Mouse (Mus musculus) adrenal gland, postnatal 25 days (tissue): Measurements from ENCODE around the gene Prkg1. TPM values are rescaled to one million over a fixed set of nuclear protein-coding genes. Genes with fewer than 3 reads are reported as not detected.

Source experiments
- DNase-seq: peaks from one replicate; pipeline ENCODE4 v3.0.0; 2021; ENCODE audit warnings: mixed read lengths
- total RNA-seq: library from RNA; stranded (reverse); gene quantifications from 2 replicates; pipeline ENCODE4 v1.2.3, GENCODE M21; 2021

The Prkg1 gene
- total RNA-seq, 1 experiment from 2014 or later, result 7.7 TPM

- no peak for DNase-seq
These were observed 143.1 kb downstream of the Prkg1 start for GRCm38 (mm10) chr19:31621716-31622115.

DNA sequence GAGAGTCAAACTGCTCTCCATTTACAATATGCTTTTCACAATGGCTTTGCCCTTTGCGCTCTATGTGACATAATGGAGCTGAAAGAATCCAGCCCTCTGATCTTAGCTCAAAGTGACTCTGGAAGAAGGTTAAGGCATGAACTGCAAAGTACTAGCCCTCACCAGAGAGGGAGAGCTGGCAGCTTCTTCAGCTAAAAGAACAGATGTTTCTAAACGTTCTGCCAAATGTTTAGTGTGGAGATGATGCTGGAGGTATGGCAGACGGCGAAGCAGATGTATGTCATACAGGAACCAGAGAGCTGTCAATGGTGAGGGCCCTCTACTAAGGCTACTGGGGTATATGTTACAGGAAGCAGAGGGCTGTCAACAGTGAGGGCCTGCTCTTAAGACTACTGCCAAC, 148.0 kb downstream of the Prkg1 start:
- no peak for DNase-seq

DNA sequence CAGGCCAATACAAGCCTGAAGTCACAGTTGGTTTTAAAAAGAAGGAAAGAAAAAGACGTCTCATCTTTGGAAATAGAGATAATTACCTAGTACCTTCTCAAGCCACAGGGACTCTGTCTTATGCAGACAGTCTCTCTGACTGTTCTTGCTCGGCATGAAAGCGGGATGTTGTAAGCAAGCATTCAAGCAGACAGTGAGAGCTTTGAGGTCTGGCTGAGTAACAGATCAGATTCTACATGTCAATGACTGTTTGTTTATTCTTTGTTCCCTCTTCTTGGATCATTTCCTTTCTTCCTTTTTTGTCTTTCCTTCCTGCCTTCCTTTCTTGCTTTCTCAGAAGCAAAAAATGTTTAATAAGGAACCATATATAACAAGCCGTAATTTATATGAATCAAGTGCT, 148.7 kb downstream of the Prkg1 start:
- DNase-seq, result no peak

DNA sequence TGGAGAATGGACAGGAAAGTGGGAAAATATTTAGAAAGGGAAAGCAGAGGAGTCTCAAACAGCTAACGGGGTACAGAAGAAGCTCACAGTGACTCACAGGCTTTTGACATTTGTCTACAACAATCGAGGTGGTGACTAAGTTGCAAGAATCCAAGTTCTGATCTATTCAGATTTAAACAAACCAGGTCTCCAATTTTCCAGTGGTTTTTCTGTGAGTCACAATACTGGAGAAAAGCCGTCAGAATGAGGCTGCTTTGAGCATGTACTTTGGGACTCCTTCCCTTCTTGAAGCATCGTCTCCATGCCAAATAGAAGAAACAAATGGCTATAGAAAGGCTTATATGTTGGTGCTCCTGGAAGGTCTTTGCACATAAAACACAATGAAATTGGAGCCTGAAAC, 151.7 kb downstream of the Prkg1 start:
- no peak for DNase-seq

GRCm38 (mm10) chr19:31602578-31602977, 162.3 kb downstream of the Prkg1 start:
- no peak for DNase-seq

DNA sequence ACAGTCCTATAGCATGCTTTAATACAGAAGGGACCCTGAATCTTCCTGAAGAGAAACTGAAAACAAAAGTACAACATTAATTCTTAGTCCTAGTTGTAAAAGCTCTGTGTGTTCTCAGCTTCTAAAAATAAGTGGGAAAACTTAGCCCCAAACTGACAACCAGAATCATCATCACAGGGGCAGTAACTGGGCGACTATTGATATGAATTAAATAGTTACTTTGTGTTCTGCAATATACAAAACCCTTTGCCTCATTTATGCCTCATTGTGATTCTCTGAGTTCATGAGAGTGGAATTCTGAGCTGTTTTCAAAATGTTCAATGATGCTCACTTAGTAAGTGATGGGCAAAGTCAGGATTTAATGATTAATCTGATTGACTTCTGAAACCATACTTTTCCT, 170.8 kb downstream of the Prkg1 start:
- no peak for DNase-seq

GRCm38 (mm10) chr19:31590701-31591100, 174.1 kb downstream of the Prkg1 start:
- DNase-seq, result no peak

- DNase-seq, result no peak
These were observed 187.7 kb downstream of the Prkg1 start for GRCm38 (mm10) chr19:31577092-31577491.

DNA sequence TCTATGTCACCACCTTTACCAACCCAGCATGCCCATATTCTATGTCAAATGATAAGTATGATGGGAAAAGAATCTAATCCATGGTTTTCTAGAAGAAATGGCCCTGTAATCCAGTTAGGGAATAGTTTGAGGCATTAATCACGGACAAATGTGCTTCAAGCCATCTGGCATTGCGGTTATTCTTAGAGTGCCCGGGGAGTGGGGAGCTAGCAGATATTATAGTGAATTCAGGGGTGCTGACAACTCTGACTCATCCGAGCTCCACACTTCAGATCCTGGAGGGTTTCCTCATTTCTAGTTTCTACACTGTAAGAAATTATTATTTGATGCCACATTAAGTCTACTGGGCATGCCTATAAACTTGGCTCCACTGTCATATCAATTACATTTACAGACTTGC, 200.5 kb downstream of the Prkg1 start:
- no peak for DNase-seq

DNA sequence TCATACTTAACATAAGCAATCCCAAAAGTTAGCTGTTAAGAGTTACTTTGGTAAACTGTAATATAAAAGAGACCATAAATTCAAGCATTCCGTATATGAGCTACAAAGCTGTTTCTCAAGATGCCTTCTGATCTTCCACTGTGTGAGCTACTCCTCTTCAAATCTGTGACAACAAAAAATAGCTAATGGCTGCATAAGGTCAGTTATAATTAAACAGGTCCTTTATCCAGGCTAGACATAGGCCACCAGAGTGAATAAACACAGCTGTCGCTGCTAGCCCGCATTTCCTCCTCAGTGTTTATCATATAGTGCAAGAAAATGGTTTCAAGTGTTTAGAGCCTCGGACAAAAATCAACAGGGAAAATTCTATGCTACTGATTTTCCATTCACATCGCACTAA, 218.8 kb downstream of the Prkg1 start:
- DNase-seq, result no peak

DNA sequence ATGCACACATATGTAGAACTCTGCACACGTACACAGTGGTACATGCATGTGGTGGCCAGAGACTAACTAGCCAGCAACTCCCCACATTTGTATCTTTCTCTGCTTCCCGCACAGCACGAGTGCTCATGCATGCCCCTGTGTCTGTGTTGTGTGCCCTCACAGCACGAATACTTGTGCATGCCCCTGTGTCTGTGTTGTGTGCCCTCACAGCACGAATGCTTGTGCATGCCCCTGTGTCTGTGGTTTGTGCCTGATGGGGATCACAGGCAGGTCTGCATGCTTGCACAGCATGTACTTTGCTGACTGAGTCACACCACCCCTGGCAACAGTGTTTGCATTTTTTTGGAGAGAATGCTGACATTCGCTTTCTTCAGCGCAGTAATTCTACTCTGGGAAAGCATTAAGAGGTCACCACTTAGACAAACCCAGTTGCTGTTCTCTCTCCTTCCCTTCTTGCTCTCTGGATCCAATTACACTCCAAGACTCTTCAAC, 233.5 kb downstream of the Prkg1 start:
- peak; percentile 46 for DNase-seq

DNA sequence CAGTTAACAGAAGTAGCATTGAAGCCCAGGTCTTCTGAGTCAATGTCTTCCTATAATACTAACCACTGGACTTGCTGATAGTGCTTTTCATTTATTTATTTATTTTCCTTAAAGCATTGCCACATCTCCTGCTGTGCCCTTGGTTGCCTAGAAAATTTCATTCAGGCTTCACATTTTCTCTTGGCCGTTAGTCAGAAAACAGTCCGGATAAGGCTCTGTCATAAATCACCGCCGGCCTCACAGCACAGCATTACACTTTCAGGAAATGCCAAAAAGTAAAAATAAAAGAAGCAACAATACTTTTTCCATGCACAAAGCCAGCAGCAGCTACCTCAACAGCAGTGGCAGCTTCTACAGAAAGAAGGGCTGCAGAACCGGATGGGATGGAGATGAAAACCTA, 234.2 kb downstream of the Prkg1 start:
- peak; percentile 45 for DNase-seq

DNA sequence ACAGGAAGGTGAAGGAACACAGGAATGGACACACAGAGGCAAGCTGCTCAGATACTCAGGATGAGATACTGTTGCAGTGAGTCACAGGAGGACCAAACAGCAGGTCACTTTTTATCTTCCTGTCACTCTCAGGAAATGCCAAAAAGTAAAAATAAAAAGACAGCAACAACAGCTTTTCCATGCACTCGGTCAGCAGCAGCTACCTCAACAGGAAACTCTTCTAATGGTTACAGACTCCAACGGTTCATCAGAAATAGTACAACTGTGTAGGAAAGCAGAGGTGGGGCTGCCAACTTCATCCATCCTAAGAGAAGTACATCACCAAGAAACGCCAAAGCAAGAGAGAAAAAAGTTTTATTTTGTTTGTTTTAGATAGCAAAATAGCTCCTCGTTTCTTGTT, 234.9 kb downstream of the Prkg1 start:
- no peak for DNase-seq

GRCm38 (mm10) chr19:31514490-31514889, 250.3 kb downstream of the Prkg1 start:
- no peak for DNase-seq

DNA sequence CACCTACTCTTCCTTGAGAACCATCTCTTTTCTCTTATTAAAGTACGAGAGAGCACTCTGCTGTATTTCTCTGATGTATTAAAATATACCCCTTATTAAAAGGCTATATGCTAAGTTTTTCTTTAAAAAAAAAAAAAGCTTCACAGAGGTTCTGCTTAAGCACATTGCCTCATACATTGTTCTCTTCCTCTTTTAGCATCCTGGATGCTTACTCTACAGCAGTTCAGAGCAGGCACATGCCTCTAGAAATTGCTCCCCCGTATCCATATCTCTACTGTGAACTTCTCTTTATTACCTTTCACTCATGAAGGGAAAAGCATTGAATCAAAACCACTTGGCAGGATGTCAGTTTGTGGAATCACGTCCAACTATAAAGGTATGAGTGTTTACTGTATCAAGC, 257.0 kb downstream of the Prkg1 start:
- no peak for DNase-seq

GRCm38 (mm10) chr19:31506296-31506695, 258.5 kb downstream of the Prkg1 start:
- no peak for DNase-seq

GRCm38 (mm10) chr19:31505041-31505440, 259.8 kb downstream of the Prkg1 start:
- DNase-seq, result no peak

GRCm38 (mm10) chr19:31497386-31497785, 267.4 kb downstream of the Prkg1 start:
- no peak for DNase-seq

GRCm38 (mm10) chr19:31489606-31490005, 275.2 kb downstream of the Prkg1 start:
- DNase-seq, result no peak

DNA sequence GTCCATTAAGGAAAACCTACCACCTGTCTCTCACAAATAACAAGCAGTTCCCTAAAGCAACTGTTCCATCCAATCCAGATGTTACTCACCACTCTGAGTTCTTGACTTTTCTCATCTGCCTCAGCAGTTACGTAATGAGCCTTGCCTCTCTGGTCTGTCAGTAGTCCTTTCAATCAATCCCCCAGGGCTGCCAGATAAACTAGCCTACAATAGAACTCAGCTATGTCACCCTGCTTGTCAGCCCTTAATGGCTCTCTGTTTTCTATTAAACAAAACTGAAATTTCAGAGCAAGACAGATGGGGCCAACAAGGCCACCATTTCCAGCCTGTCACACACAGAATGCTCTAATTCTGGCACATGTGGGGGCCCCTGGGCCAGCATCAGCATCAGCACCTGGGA, 293.1 kb downstream of the Prkg1 start:
- DNase-seq, result no peak

GRCm38 (mm10) chr19:31460188-31460587, 304.6 kb downstream of the Prkg1 start:
- DNase-seq, result no peak

GRCm38 (mm10) chr19:31444101-31444500, 320.7 kb downstream of the Prkg1 start:
- no peak for DNase-seq

DNA sequence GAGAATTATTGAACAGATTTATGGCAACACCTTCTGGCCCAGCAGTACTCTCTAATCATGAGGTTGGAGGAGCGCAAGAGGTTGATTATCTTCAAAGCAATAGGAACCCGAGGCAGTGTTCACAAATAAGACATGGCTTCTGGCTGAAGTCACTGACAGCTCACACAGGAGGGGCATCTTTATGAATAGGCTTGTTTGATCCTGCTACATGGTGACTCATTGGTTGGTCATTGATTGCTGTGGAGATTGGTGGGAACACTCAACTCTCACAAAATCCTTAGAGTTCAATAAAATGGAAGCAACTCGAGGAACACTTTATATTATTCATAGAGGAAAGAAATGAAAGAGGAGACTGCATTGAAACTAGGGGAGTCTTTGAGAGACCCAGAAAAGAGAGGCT, 322.5 kb downstream of the Prkg1 start:
- DNase-seq, result no peak

- no peak for DNase-seq
These were observed 331.4 kb downstream of the Prkg1 start for GRCm38 (mm10) chr19:31433446-31433845.

DNA sequence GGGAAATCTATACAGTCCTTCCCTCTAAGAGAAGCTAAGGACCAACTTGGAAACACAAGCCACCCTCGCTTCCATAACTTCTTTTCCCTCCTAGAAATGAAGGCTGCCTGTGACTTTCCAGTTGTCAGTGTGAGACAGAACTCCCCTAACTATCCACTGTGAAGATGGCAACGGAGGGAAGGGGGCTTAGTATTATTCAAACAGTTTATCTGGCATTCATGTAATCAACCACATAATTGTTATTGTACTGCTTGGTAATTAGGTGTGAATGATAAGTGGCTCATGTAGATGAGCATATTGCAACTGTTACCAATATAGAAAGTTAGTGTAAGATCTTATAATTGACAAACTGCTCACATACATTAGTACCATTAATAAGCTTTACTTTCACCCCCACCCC, 333.4 kb downstream of the Prkg1 start:
- DNase-seq, result no peak
